Mouse (Mus musculus) stomach, postnatal 0 days (tissue): ENCODE data around the gene Rhobtb1.

Experiments
- CTCF ChIP-seq: IDR thresholded peaks from 2 replicates; pipeline ENCODE4 v1.5.1; 2016; ENCODE audit warnings: antibody characterized with exemption, low read depth, mild to moderate bottlenecking, moderate library complexity
- EP300 ChIP-seq: optimal IDR thresholded peaks from 2 replicates; pipeline ENCODE3; 2016; ENCODE audit warnings: antibody characterized with exemption

- TF ChIP-seq CTCF (no peak), EP300 (peak; percentile 83)
These were observed 183.3 kb downstream of the Rhobtb1 start for GRCm38 (mm10) chr10:69334271-69335194.
